Mouse (Mus musculus) thymus, adult 2 months (tissue): ENCODE measurements around the gene Myadml2. TPM values are rescaled to one million over a fixed set of nuclear protein-coding genes. Genes with fewer than 3 reads are reported as not detected.

Experiments
- DNase-seq: peaks from one replicate; pipeline ENCODE4 v3.0.0; 2021
- H3K27ac ChIP-seq: fragments of 200-500 bp; 2 replicates; pipeline ENCODE4 v1.5.1; 2012; ENCODE audit warnings: low read length, control low read depth; ENCODE audit not compliant: control insufficient read depth, insufficient read depth
- H3K27me3 ChIP-seq: fragments of 200-500 bp; 2 replicates; pipeline ENCODE4 v1.6.1; 2012; ENCODE audit warnings: mild to moderate bottlenecking, low read length, moderate library complexity, mixed read lengths; ENCODE audit not compliant: control insufficient read depth, insufficient read depth
- H3K36me3 ChIP-seq: fragments of 200-500 bp; 2 replicates; pipeline ENCODE4 v1.6.1; 2012; ENCODE audit warnings: mild to moderate bottlenecking, low read length, moderate library complexity; ENCODE audit not compliant: control insufficient read depth, insufficient read depth
- H3K4me1 ChIP-seq: fragments of 200-500 bp; replicated peaks from 2 replicates; pipeline ENCODE4 v1.6.1; 2012; ENCODE audit warnings: low read length; ENCODE audit not compliant: control insufficient read depth, insufficient read depth
- H3K4me3 ChIP-seq: fragments of 200-500 bp; 2 replicates; pipeline ENCODE4 v1.5.1; 2012; ENCODE audit warnings: mild to moderate bottlenecking, low read length, control low read depth, moderate library complexity; ENCODE audit not compliant: control insufficient read depth, insufficient read depth
- CTCF ChIP-seq: fragments of 200-500 bp; IDR thresholded peaks from 2 replicates; pipeline ENCODE4 v1.5.1; 2012; ENCODE audit warnings: mild to moderate bottlenecking, control low read depth, low read length, moderate library complexity, borderline replicate concordance; ENCODE audit not compliant: control insufficient read depth, poor library complexity, insufficient read depth; ENCODE audit errors: extremely low read depth
- POLR2A ChIP-seq: fragments of 200-500 bp; IDR thresholded peaks from 2 replicates; pipeline ENCODE4 v1.6.1; 2012; ENCODE audit warnings: mild to moderate bottlenecking, low read length, control low read depth, moderate library complexity; ENCODE audit not compliant: control insufficient read depth, poor library complexity, insufficient read depth; ENCODE audit errors: extremely low read depth
- WGBS: fragments of 180-500 bp; shearing (Covaris S2); methylation state at CpG from one replicate; pipeline ENCODE4 v1.1.7; 2018; 5-methylcytosine and 5-hydroxymethylcytosine counted together
- polyA plus RNA-seq: library from polyadenylated mRNA; depleted of rRNA; stranded (reverse); fragments of >200 nt; gene quantifications from 2 replicates; pipeline ENCODE4 v1.2.3, GENCODE M21; 2012

Gene Myadml2
- polyA plus RNA-seq, 1 experiment, result 3.2 TPM

- peaks cover 71% of the 10 kb centered on the region for H3K4me1 ChIP-seq
- peak; percentile 33 for DNase-seq
- H3K4me3 ChIP-seq, result peak overlapping the region; percentile 29; the same call in 1 of the 2 replicates
- H3K27me3 ChIP-seq, result no peaks in the 10 kb centered on the region
- 81% methylated on average over 23 of the region's 23 CpGs for WGBS
- TF ChIP-seq CTCF (peak; percentile 14; the same call in 1 of the 2 replicates), POLR2A (no peak)
- H3K27ac ChIP-seq, result peak overlapping the region; percentile 18
- H3K36me3 ChIP-seq, result no peaks in the 10 kb centered on the region
These were observed 19.2 kb downstream of the Myadml2 start for GRCm38 (mm10) chr11:120628601-120629340.

GRCm38 (mm10) chr11:120627468-120628300 is 20.3 kb downstream of the Myadml2 start:
- peak overlapping the region; percentile 81 for H3K27ac ChIP-seq
- 0 out of 2 replicates have a peak, but pooled peaks have one; percentile 45 for TF ChIP-seq POLR2A
- no peak for TF ChIP-seq CTCF
- H3K4me3 ChIP-seq, result peak overlapping the region; percentile 41
- H3K27me3 ChIP-seq, result no peaks in the 10 kb centered on the region
- peak; percentile 62 for DNase-seq
- peaks cover 6% of the 10 kb centered on the region for H3K36me3 ChIP-seq
- peaks cover 72% of the 10 kb centered on the region for H3K4me1 ChIP-seq
- WGBS, result 17% methylated on average over 22 of the region's 22 CpGs

- no peaks in the 10 kb centered on the region for H3K27me3 ChIP-seq
- H3K36me3 ChIP-seq, result peaks cover 12% of the 10 kb centered on the region
- TF ChIP-seq POLR2A (no peak), CTCF (no peak)
- peaks cover 64% of the 10 kb centered on the region for H3K4me1 ChIP-seq
- H3K4me3 ChIP-seq, result peak overlapping the region; percentile 41; the same call in 1 of the 2 replicates
- H3K27ac ChIP-seq, result no peak overlapping the region; the same call in 1 of the 2 replicates
- DNase-seq, result no peak
- WGBS, result 81% methylated on average over 11 of the region's 11 CpGs
These were observed 21.0 kb downstream of the Myadml2 start for GRCm38 (mm10) chr11:120626785-120627467.

- H3K27me3 ChIP-seq, result no peaks in the 10 kb centered on the region
- 13% methylated on average over 5 of the region's 5 CpGs for WGBS
- H3K36me3 ChIP-seq, result peaks cover 22% of the 10 kb centered on the region
- TF ChIP-seq POLR2A (no peak; the same call in 1 of the 2 replicates), CTCF (no peak)
- H3K27ac ChIP-seq, result peak within 1 kb of the TSS; percentile 49; the same call in 1 of the 2 replicates
- peaks cover 50% of the 10 kb centered on the region for H3K4me1 ChIP-seq
- H3K4me3 ChIP-seq, result peak within 1 kb of the TSS; percentile 72
- no peak for DNase-seq
These were observed 22.7 kb downstream of the Myadml2 start, which contains the start of gene Sirt7 for GRCm38 (mm10) chr11:120625152-120625775. Gene Sirt7, minus strand, starts transcription at chr11:120625240.

GRCm38 (mm10) chr11:120624680-120625111 is 23.3 kb downstream of the Myadml2 start:
- peaks cover 26% of the 10 kb centered on the region for H3K36me3 ChIP-seq
- peak overlapping the region; percentile 72 for H3K4me3 ChIP-seq
- peaks cover 45% of the 10 kb centered on the region for H3K4me1 ChIP-seq
- 0 out of 2 replicates have a peak, but pooled peaks have one; percentile 10 for TF ChIP-seq CTCF
- peak; percentile 89 for TF ChIP-seq POLR2A
- no peaks in the 10 kb centered on the region for H3K27me3 ChIP-seq
- DNase-seq, result peak; percentile 86
- H3K27ac ChIP-seq, result peak overlapping the region; percentile 49; the same call in 1 of the 2 replicates
- whole genome bisulfite sequencing, result under 1% methylated on average over 53 of the region's 53 CpGs

- peak overlapping the region; percentile 72 for H3K4me3 ChIP-seq
- no peaks in the 10 kb centered on the region for H3K27me3 ChIP-seq
- H3K36me3 ChIP-seq, result peaks cover 26% of the 10 kb centered on the region
- TF ChIP-seq CTCF (peak; percentile 75; the same call in 1 of the 2 replicates), POLR2A (no peak)
- DNase-seq, result peak; percentile 84
- WGBS, result 13% methylated on average over 30 of the region's 30 CpGs
- H3K4me1 ChIP-seq, result peaks cover 40% of the 10 kb centered on the region
- 0 out of 2 replicates have a peak overlapping the region, but pooled peaks have one; percentile 17 for H3K27ac ChIP-seq
These were observed 23.8 kb downstream of the Myadml2 start for GRCm38 (mm10) chr11:120623961-120624679.
